Mouse (Mus musculus): ENCODE measurements at regions not wholly inside any gene's neighbourhood (a gene's known extent, or its start where the extent isn't known, plus 50 kb on each side); places are given as distances from the start of the nearest gene placed in this dataset.

GRCm38 (mm10) chr11:64884518-64884917 lies 94.3 kb upstream of the Elac2 start:
- TF ChIP-seq CTCF (IDR thresholded peaks at IDR 0.05; ENCODE audit: borderline replicate concordance, insufficient read depth, low read length): no peak
- no peak for TF ChIP-seq POLR2A (IDR thresholded peaks at IDR 0.05; ENCODE audit: low read depth, low read length)

Measured in embryonic fibroblast, embryonic 13.5 days (primary cell).